Mouse (Mus musculus) left cerebral cortex, adult 8-10 months (tissue): Measurements from ENCODE around the gene Klhl34. TPM values are rescaled to one million over a fixed set of nuclear protein-coding genes. Genes with fewer than 3 reads are reported as not detected.

Source experiments
- DNase-seq, 2 experiments: peaks; one replicate each; pipeline ENCODE4 v3.0.0; 2022; ENCODE audit warnings: low spot score in 2 of 2
- total RNA-seq, 4 experiments: library from RNA; stranded (reverse); gene quantifications; 2 replicates each; pipeline ENCODE4 v1.2.4; 2022

Klhl34 gene
- under 1 TPM in 1 of 4 experiments, not detected in 3; 0.27 TPM for total RNA-seq

DNA sequence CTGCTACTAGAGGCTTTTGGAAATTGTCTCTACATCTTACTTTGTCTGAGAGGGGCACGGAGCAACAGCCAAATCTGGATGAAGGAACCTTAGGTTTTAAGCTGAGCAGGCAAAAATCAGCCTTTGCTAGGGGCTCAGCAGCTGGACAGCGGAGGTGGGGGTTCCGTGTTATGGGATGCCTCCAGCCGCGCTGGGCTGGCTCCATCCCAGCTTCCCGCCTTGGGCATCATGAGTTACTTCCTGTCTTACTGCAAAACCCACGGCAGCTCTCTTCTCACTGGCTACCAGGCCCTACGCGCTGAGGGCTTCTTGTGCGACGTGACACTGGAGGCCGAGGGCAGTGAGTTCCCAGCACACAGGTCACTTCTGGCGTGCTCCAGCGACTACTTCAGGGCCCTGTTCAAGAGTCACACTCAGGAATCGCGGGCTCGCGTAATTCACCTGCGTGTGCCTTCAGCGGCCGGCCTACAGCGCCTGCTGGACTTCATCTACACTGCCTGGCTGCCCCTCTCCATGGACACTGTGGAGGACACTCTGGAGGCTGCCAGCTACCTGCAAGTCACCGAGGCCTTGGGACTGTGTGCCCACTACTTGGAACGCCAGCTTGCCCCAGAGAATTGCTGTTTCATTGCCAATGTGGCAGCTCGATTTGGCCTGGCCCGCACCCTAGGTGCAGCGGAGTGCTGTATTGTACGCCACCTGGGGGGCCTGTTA lies at the start of gene Klhl34:
Gene Klhl34, plus strand, starts transcription at position 229 of the 714 bp plus-strand sequence.
- no peak for DNase-seq

DNA sequence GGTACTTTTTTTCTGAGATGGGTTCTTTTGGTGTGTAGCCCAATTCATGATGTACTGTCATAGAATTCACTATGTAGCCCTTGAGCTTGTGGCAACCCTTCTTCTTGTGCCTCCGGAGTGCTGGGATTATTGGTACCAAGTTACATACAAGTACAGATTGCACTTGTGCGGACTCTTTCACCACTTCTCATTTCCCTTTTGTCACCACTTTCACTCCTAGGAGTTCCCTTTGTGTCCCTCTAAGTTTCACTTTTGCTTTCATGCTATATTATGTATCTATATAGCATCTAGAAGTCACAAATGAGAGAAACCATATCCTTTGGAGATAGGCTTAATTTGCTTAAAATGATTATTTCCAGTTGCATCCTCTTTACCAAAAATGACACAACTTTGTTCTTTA lies 16.6 kb upstream of the Klhl34 start:
- no peak for DNase-seq

DNA sequence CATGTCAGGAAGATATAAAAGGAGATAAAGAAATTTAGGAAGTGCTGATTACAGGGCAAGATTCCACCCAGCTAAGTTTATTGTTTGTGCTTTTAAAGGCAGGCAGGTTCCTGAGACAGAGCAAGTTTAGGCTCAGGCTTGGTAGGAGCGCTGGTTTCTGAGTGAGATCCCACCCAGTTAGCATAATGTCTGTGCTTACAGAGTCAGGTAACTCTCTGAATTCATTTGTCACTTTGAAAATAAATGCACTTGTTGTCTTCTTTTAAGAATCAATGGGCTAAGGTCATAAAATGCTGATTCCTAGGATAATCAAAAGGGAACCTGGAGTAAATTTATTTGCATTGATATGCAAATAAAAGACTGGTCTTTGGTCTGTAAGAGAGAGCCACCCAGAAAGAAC lies 8.5 kb upstream of the Klhl34 start:
- DNase-seq = no peak

DNA sequence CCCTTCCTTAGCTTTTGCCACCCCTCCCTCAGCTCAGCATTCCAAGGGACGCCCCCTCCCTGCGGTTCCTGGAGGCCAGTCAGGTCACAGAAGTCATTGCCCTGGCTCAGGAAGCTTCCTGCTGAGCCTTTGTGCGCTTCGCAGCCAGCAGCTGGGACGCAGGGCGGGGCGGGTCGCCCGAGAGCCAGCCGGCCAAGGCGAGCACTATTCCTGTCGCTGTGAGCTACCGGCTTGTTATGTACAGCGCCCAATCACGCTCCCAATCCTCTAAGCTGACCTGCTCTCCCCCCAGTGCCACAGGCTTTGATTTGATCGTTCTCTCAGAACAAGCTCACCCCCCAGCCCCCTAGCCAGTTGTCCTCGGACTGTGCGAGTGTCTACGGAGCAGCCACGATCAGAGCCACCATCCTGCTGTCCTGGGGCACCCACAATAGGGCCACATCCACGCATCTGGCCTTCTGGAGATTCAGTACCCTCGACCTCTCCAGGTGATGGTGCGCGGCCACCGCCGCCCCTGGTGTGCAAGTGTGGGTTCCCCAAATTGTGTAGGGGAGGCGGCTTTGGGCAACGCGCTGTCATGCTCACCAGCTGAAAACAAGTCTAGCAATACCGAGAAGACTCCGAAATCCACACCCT lies 546 bp upstream of the Klhl34 start:
- no peak for DNase-seq

DNA sequence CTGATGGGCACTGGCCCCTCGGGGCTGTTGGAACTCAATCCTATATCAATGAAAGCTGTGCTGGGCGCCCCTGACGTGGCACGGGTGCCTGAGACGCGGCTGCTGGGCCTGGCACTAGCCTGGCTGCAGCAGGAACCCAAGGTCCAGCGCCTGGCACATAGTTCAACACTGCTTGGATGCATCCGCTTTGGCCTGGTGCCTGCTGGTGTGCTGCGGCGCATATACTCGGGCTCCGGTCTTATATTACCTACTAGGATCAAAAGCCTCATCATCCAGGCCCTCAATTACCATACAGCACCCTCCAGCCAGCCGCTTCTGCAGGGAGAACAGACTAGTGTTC lies 656 bp downstream of the Klhl34 start:
- DNase-seq = no peak

DNA sequence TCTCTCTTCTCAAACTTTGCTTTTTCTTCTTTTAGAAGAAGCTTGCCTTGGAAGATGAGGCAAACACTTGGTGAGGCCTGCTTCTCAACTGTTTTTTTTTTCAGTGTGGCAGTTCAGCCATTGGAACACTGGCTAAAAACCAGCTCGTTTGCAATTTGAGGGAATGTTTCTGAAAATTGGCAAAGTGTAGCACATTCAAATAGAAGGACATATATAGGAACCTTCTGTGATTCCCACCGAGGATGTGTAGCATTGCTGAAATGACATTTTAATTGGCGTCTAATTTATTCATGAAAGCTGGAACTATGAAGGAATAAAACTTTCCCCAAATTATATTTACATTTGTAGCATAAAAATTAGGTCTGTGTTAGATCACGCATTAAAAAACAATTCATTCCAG lies 11.7 kb downstream of the Klhl34 start:
- no peak for DNase-seq

Other genes with a start within 250 kb of the Klhl34 start
- gene Yy2, start 249.4 kb upstream of the Klhl34 start, total RNA-seq = under 1 TPM in 2 of 4 experiments, not detected in 2; 0.85 to 0.93 TPM
- gene Mbtps2, start 219.7 kb upstream of the Klhl34 start, total RNA-seq = 10 to 100 TPM; 27.3 to 35.0 (median 28.6) TPM
- gene Smpx, start 119.5 kb upstream of the Klhl34 start, total RNA-seq = not detected
- 100 to 1,000 TPM; 194 to 235 (median 217) TPM for gene Cnksr2, start 224.9 kb downstream of the Klhl34 start, total RNA-seq